Mouse (Mus musculus) ES-E14 (cell line): ENCODE measurements around the gene Mapkbp1. TPM values are rescaled to one million over a fixed set of nuclear protein-coding genes. Genes with fewer than 3 reads are reported as not detected.

Experiments used
- DNase-seq: peaks from one replicate; pipeline ENCODE4 v3.0.0-alpha.2; 2013; ENCODE audit warnings: low read depth, low spot score
- H3K27ac ChIP-seq: 2 replicates; pipeline ENCODE4 v1.5.1; 2012; ENCODE audit warnings: low read depth, mild to moderate bottlenecking, low read length, moderate library complexity, mixed read lengths; ENCODE audit not compliant: poor library complexity, insufficient read depth, severe bottlenecking
- H3K36me3 ChIP-seq: 2 replicates; pipeline ENCODE4 v1.6.1; 2012; ENCODE audit warnings: mild to moderate bottlenecking, low read length, moderate library complexity, mixed read lengths; ENCODE audit not compliant: control insufficient read depth, poor library complexity, insufficient read depth, severe bottlenecking
- H3K4me1 ChIP-seq, 2 experiments: fragments of 150-350 bp in 1 of 2; sonication (generic) in 1 of 2; 2 replicates each; pipeline ENCODE4 v1.6.1; 2012; ENCODE audit warnings: low read length in 2 of 2, mild to moderate bottlenecking in 1 of 2, mixed read lengths in 1 of 2; ENCODE audit not compliant: control insufficient read depth in 2 of 2, insufficient read depth in 2 of 2, poor library complexity in 1 of 2
- H3K4me3 ChIP-seq, 2 experiments: fragments of 150-350 bp in 1 of 2; sonication (generic) in 1 of 2; 2 replicates each; pipeline ENCODE4 v1.5.1; 2012; ENCODE audit warnings: low read length in 2 of 2, low read depth in 1 of 2, mild to moderate bottlenecking in 1 of 2, mixed read lengths in 1 of 2; ENCODE audit not compliant: insufficient read depth in 1 of 2, poor library complexity in 1 of 2, severe bottlenecking in 1 of 2
- H3K9ac ChIP-seq: 2 replicates; pipeline ENCODE4 v1.6.1; 2012; ENCODE audit warnings: low read depth, mild to moderate bottlenecking, low read length, mixed read lengths; ENCODE audit not compliant: poor library complexity, insufficient read depth, severe bottlenecking
- H3K9me3 ChIP-seq: fragments of 150-350 bp; sonication (generic); 2 replicates; pipeline ENCODE4 v1.6.1; 2012; ENCODE audit warnings: low read depth, mild to moderate bottlenecking, low read length; ENCODE audit not compliant: control insufficient read depth, insufficient read depth
- CHD2 ChIP-seq: IDR thresholded peaks from 2 replicates; pipeline ENCODE4 v1.6.1; 2014; ENCODE audit warnings: mild to moderate bottlenecking, low read depth, low read length, inconsistent platforms
- HCFC1 ChIP-seq: IDR thresholded peaks from 2 replicates; pipeline ENCODE4 v1.6.1; 2012; ENCODE audit warnings: low read length, inconsistent platforms, borderline replicate concordance; ENCODE audit not compliant: insufficient read depth
- MAFK ChIP-seq: IDR thresholded peaks from 2 replicates; pipeline ENCODE4 v1.6.1; 2014; ENCODE audit warnings: mild to moderate bottlenecking, low read depth, low read length, inconsistent platforms; ENCODE audit not compliant: insufficient read depth
- ZC3H11A ChIP-seq: IDR thresholded peaks from 2 replicates; pipeline ENCODE4 v1.6.1; 2012; ENCODE audit warnings: low read depth, mild to moderate bottlenecking, inconsistent platforms, low read length, borderline replicate concordance
- ZNF384 ChIP-seq: IDR thresholded peaks from 2 replicates; pipeline ENCODE4 v1.6.1; 2012; ENCODE audit warnings: low read depth, low read length, inconsistent platforms
- in situ Hi-C, 2 experiments: fragments of 600-800 bp; cut with MboI; formaldehyde crosslinking; loops; one replicate each; pipeline ENCODE4 v1.15.1; 2025; ENCODE audit warnings: low sequenced_read_pairs in 2 of 2, inconsistent platforms in 1 of 2; ENCODE audit not compliant: unreplicated experiment in 2 of 2
- total RNA-seq: library from RNA; depleted of rRNA; stranded (reverse); fragments of 300-350 nt; gene quantifications from 2 replicates; pipeline ENCODE4 v1.2.3, GENCODE M21; 2012; rRNA removed

The Mapkbp1 gene
- 7.0 and 10.3 TPM in 2 replicates for total RNA-seq

- Histone ChIP-seq H3K36me3 (no peaks in the 10 kb centered on the region), H3K4me1 (peaks cover 0 to 3% of the 10 kb centered on the region in 2 experiments; a peak in 1 of 4 replicates), H3K9me3 (no peaks in the 10 kb centered on the region), H3K4me3 (peak within 1 kb of the TSS; percentile 77 to 96), H3K27ac (no peak within 1 kb of the TSS), H3K9ac (peak within 1 kb of the TSS; percentile 89)
- in situ Hi-C loops = no loop called here
- no peak for DNase-seq
- TF ChIP-seq ZNF384 (0 out of 2 replicates have a peak, but pooled peaks have one; percentile 3), CHD2 (no peak)
Observed at GRCm38 (mm10) chr2:119972537-119972879, at the start of gene Mapkbp1. Mapkbp1 (plus strand) TSS chr2:119972699.

- Histone ChIP-seq H3K9ac (no peak overlapping the region), H3K9me3 (no peaks in the 10 kb centered on the region), H3K27ac (no peak overlapping the region), H3K4me1 (peaks cover 0 to 3% of the 10 kb centered on the region in 2 experiments; a peak in 1 of 4 replicates), H3K4me3 (no peak overlapping the region), H3K36me3 (no peaks in the 10 kb centered on the region; the same call in 1 of the 2 replicates)
- DNase-seq = peak; percentile 34
- in situ Hi-C loops = no loop called here
- TF ChIP-seq MAFK (no peak), ZNF384 (0 out of 2 replicates have a peak, but pooled peaks have one; percentile 10), HCFC1 (no peak), ZC3H11A (peak; percentile 64), CHD2 (no peak)
Observed at GRCm38 (mm10) chr2:119970571-119970970, 1.9 kb upstream of the Mapkbp1 start.

- Histone ChIP-seq H3K4me3 (no peak overlapping the region), H3K36me3 (no peaks in the 10 kb centered on the region; the same call in 1 of the 2 replicates), H3K4me1 (peaks cover 0 to 3% of the 10 kb centered on the region in 2 experiments; a peak in 1 of 4 replicates), H3K9me3 (no peaks in the 10 kb centered on the region), H3K27ac (no peak overlapping the region), H3K9ac (no peak overlapping the region)
- TF ChIP-seq CHD2 = no peak
- no peak for TF ChIP-seq ZC3H11A
- TF ChIP-seq ZNF384 = no peak
- TF ChIP-seq HCFC1 = no peak
- TF ChIP-seq MAFK = no peak
- in situ Hi-C loops = no loop called here
- DNase-seq = no peak
Observed at GRCm38 (mm10) chr2:119971316-119971715, 1.2 kb upstream of the Mapkbp1 start.

GRCm38 (mm10) chr2:119971837-119972536 is 512 bp upstream of the Mapkbp1 start:
- TF ChIP-seq MAFK (no peak), HCFC1 (peak; percentile 29; the same call in 1 of the 2 replicates), ZNF384 (peak; percentile 66; the same call in 1 of the 2 replicates), CHD2 (no peak)
- Histone ChIP-seq H3K9ac (peak overlapping the region; percentile 89), H3K4me1 (peaks cover 0 to 3% of the 10 kb centered on the region in 2 experiments; a peak in 1 of 4 replicates), H3K9me3 (no peaks in the 10 kb centered on the region), H3K36me3 (no peaks in the 10 kb centered on the region), H3K4me3 (peak overlapping the region; percentile 77 to 96), H3K27ac (no peak overlapping the region)
- in situ Hi-C loops = no loop called here
- peak; percentile 91 for DNase-seq

GRCm38 (mm10) chr2:119980343-119980986 is 8.0 kb downstream of the Mapkbp1 start:
- Histone ChIP-seq H3K4me3 (no peak overlapping the region), H3K36me3 (no peaks in the 10 kb centered on the region), H3K9me3 (no peaks in the 10 kb centered on the region), H3K9ac (no peak overlapping the region), H3K27ac (no peak overlapping the region), H3K4me1 (peaks cover 0 to 4% of the 10 kb centered on the region in 2 experiments; a peak in 1 of 4 replicates)
- DNase-seq = no peak
- no peak for TF ChIP-seq ZC3H11A
- no peak for TF ChIP-seq CHD2
- no peak for TF ChIP-seq MAFK
- TF ChIP-seq HCFC1 = no peak
- no peak for TF ChIP-seq ZNF384
- in situ Hi-C loops = no loop called here
